In genomic region chr2:108935981-108936762, GRCm38 (mm10) we compare ENCODE assay signal across 15 mouse cellular contexts.
A peak's percentile ranks its signal among the peaks of the same experiment; 100 is the strongest.
DNase-seq lines count a peak whose midpoint lies in the region; ATAC-seq and TF ChIP-seq lines count a peak whose summit lies in the region.
"Had no signal": no experiment of that assay in that cellular context is flagged by ENCODE, and none has a peak within 500 bp of the region (broad histone marks: within the 10 kb centered on the region; RNA-seq: fewer than 3 reads in every experiment).

No protein-coding gene starts in this region.

- intact Hi-C loops in left cerebral cortex, postnatal 4 days (cut with DNase I): no loop called here

- no peak for TF ChIP-seq EP300 in liver, postnatal 0 days (IDR thresholded peaks at IDR 0.05; ENCODE audit: low read depth)

- H3K27ac ChIP-seq in forebrain, embryonic 14.5 days (ENCODE audit: low read depth, low read length): no peak overlapping the region
- H3K27ac ChIP-seq in intestine, embryonic 16.5 days (ENCODE audit: low read length): no peak overlapping the region
- H3K27ac ChIP-seq in liver, postnatal 0 days (ENCODE audit: low read depth): no peak overlapping the region
- H3K27ac ChIP-seq: heart, embryonic 10.5 days had no signal

- peak; percentile 21 for DNase-seq in left cerebral cortex, postnatal 4 days
- no peak for DNase-seq in left cerebral cortex, adult 9 months (ENCODE audit: low spot score in 2 of 2)
- DNase-seq in brain, embryonic 14.5 days (ENCODE audit: low read depth): peak; percentile 81
- DNase-seq in forebrain, embryonic 14.5 days (ENCODE audit: low spot score): peak; percentile 72
- no peak for DNase-seq in adrenal gland, adult 8-10 months
- no peak for DNase-seq in liver, postnatal 0 days
- DNase-seq: adrenal gland, adult 2 months; gastrocnemius, postnatal 10 days; heart, postnatal 4 days; lung, postnatal 4 days had no signal

- H3K4me2 ChIP-seq in forebrain, embryonic 14.5 days (ENCODE audit: low read length): no peak overlapping the region
- no peak overlapping the region for H3K4me2 ChIP-seq in intestine, embryonic 16.5 days (ENCODE audit: low read depth, low read length)
- no peak overlapping the region for H3K4me2 ChIP-seq in liver, postnatal 0 days (ENCODE audit: low read depth, low read length)
- H3K4me2 ChIP-seq: liver, embryonic 11.5 days had no signal

- H3K4me1 ChIP-seq in forebrain, embryonic 14.5 days (ENCODE audit: control insufficient read depth, insufficient read depth, low read length): peaks cover 7% of the 10 kb centered on the region; the same call in 1 of the 2 replicates
- no peaks in the 10 kb centered on the region for H3K4me1 ChIP-seq in intestine, embryonic 16.5 days (ENCODE audit: control insufficient read depth, insufficient read depth, low read length)
- H3K4me1 ChIP-seq in liver, postnatal 0 days (ENCODE audit: insufficient read depth): no peaks in the 10 kb centered on the region
- H3K4me1 ChIP-seq: heart, embryonic 10.5 days had no signal

- TF ChIP-seq CTCF in brain, embryonic 14.5 days (IDR thresholded peaks at IDR 0.05; ENCODE audit: borderline replicate concordance, extremely low read depth, insufficient read depth, insufficient read length): no peak
- TF ChIP-seq CTCF in liver, postnatal 0 days (IDR thresholded peaks at IDR 0.05; ENCODE audit: low read depth): no peak

- no peak for TF ChIP-seq POLR2A in brain, embryonic 14.5 days (IDR thresholded peaks at IDR 0.05; ENCODE audit: borderline replicate concordance, extremely low read depth, insufficient read depth, insufficient read length, poor library complexity, severe bottlenecking)

- H3K36me3 ChIP-seq in forebrain, embryonic 14.5 days (ENCODE audit: control insufficient read depth, insufficient read depth, low read length): no peaks in the 10 kb centered on the region
- H3K36me3 ChIP-seq in intestine, embryonic 16.5 days (ENCODE audit: control insufficient read depth, insufficient read depth, low read length): no peaks in the 10 kb centered on the region
- no peaks in the 10 kb centered on the region for H3K36me3 ChIP-seq in liver, postnatal 0 days (replicated peaks; ENCODE audit: insufficient read depth, low read length)
- H3K36me3 ChIP-seq: heart, embryonic 10.5 days had no signal

- 46% methylated on average over 5 of the region's 5 CpGs for WGBS in forebrain, embryonic 14.5 days
- WGBS in intestine, embryonic 16.5 days: 48% methylated on average over 5 of the region's 5 CpGs
- 66% methylated on average over 5 of the region's 5 CpGs for WGBS in liver, postnatal 0 days (ENCODE audit: insufficient replicate concordance)

- no peak overlapping the region for H3K4me3 ChIP-seq in forebrain, embryonic 14.5 days (ENCODE audit: low read depth, low read length)
- H3K4me3 ChIP-seq in intestine, embryonic 16.5 days (ENCODE audit: low read length): no peak overlapping the region
- H3K4me3 ChIP-seq in liver, postnatal 0 days (ENCODE audit: low read depth, low read length): no peak overlapping the region
- H3K4me3 ChIP-seq: heart, embryonic 10.5 days had no signal

- H3K27me3 ChIP-seq in forebrain, embryonic 14.5 days (replicated peaks; ENCODE audit: control insufficient read depth, insufficient read depth, low read length): no peaks in the 10 kb centered on the region
- no peaks in the 10 kb centered on the region for H3K27me3 ChIP-seq in intestine, embryonic 16.5 days (replicated peaks; ENCODE audit: control insufficient read depth, insufficient read depth, low read length)
- no peaks in the 10 kb centered on the region for H3K27me3 ChIP-seq in liver, postnatal 0 days (ENCODE audit: insufficient read depth, low read length)
- H3K27me3 ChIP-seq: CH12.LX, Patski had no signal

- no peaks in the 10 kb centered on the region for H3K9me3 ChIP-seq in forebrain, embryonic 14.5 days (replicated peaks; ENCODE audit: control insufficient read depth, low read length)
- H3K9me3 ChIP-seq in intestine, embryonic 16.5 days (ENCODE audit: control insufficient read depth, low read length): no peaks in the 10 kb centered on the region
- H3K9me3 ChIP-seq in liver, postnatal 0 days (ENCODE audit: low read length): no peaks in the 10 kb centered on the region
- H3K9me3 ChIP-seq: heart, embryonic 10.5 days had no signal

- peak; percentile 90 for ATAC-seq in forebrain, embryonic 14.5 days
- peak; percentile 44; the same call in 1 of the 2 replicates for ATAC-seq in intestine, embryonic 16.5 days
- ATAC-seq in liver, postnatal 0 days: no peak
- ATAC-seq: Patski had no signal

- H3K9ac ChIP-seq in forebrain, embryonic 14.5 days (ENCODE audit: low read length): no peak overlapping the region
- no peak overlapping the region for H3K9ac ChIP-seq in intestine, embryonic 16.5 days (ENCODE audit: low read depth, low read length)
- no peak overlapping the region for H3K9ac ChIP-seq in liver, postnatal 0 days (replicated peaks)

Comparison
In these comparisons a context has a peak if more than half of its experiments do, and no peak if none do; other contexts are left out.
1. DNase-seq: peak in left cerebral cortex, postnatal 4 days (single experiment), brain, embryonic 14.5 days (single experiment) and forebrain, embryonic 14.5 days (single experiment); none in left cerebral cortex, adult 9 months (0 of 2), adrenal gland, adult 8-10 months (single experiment) and liver, postnatal 0 days (single experiment).